Mouse (Mus musculus): ENCODE data around the gene Tspan6. TPM values are rescaled to one million over a fixed set of nuclear protein-coding genes. Genes with fewer than 3 reads are reported as not detected.

Gene Tspan6
- total RNA-seq (2023; ENCODE audit: inconsistent age), result 1.1 to 3.2 TPM (median 1.6 TPM) in 4 replicates

GRCm38 (mm10) chrX:133898014-133898542 is at the start of gene Tspan6:
Tspan6 (minus strand) TSS chrX:133898429.

GRCm38 (mm10) chrX:133908261-133908660 is 10.0 kb upstream of the Tspan6 start, which contains the start of gene Srpx2:
Srpx2 (plus strand) TSS chrX:133908426.

GRCm38 (mm10) chrX:133850680-133851079 is 47.5 kb downstream of the Tspan6 start, which contains the start of gene Tnmd:
Tnmd (plus strand) TSS chrX:133850980.

Other genes with a start within 250 kb of the Tspan6 start
- not detected in 4 replicates for gene Pcdh19, start 209.4 kb downstream of the Tspan6 start, total RNA-seq (2023; ENCODE audit: inconsistent age)
- gene Tnmd, start 47.4 kb downstream of the Tspan6 start, total RNA-seq (2023; ENCODE audit: inconsistent age), result not detected in 4 replicates
- gene Srpx2, start 10.0 kb upstream of the Tspan6 start, total RNA-seq (2023; ENCODE audit: inconsistent age), result not detected in 4 replicates
- gene Sytl4, start 83.4 kb upstream of the Tspan6 start, total RNA-seq (2023; ENCODE audit: inconsistent age), result 0.51 TPM in 1 of 4 replicates, not detected in the others
- gene Cstf2, start 160.8 kb upstream of the Tspan6 start, total RNA-seq (2023; ENCODE audit: inconsistent age), result 43.6 to 59.2 TPM (median 51.1 TPM) in 4 replicates